Mouse (Mus musculus) lung, postnatal 0 days (tissue): ENCODE measurements around the gene Srrm2.

Source experiments
- CTCF ChIP-seq: IDR thresholded peaks from 2 replicates; pipeline ENCODE4 v1.5.1; 2016; ENCODE audit warnings: antibody characterized with exemption, mild to moderate bottlenecking
- EP300 ChIP-seq: IDR thresholded peaks from 2 replicates; pipeline ENCODE4 v1.6.1; 2016; ENCODE audit warnings: antibody characterized with exemption, mild to moderate bottlenecking, control low read depth

DNA sequence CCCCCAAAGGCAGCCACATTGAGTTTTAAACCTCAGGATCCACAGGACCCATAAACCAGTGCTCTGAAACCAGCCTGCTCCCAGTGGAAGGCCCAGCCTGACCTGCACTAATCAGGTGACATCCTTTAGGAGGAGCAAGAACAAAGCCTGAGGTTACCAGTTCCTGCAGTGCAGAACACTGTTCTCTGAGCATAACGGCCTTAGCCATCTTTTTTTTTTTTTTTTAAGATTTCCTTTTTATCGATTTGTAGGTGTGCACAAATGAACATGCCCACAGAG lies 686 bp downstream of the Srrm2 start:
- TF ChIP-seq CTCF: no peak
- no peak for TF ChIP-seq EP300
